Mouse (Mus musculus) embryonic fibroblast, embryonic 13.5 days (primary cell): Measurements from ENCODE around the gene Gse1. TPM values are rescaled to one million over a fixed set of nuclear protein-coding genes. Genes with fewer than 3 reads are reported as not detected.

Source experiments
- H3K27ac ChIP-seq: 2 replicates; pipeline ENCODE4 v1.5.1; 2012; ENCODE audit warnings: low read length, control low read depth, inconsistent platforms; ENCODE audit not compliant: insufficient read depth
- H3K4me1 ChIP-seq: 2 replicates; pipeline ENCODE4 v1.6.1; 2011; ENCODE audit warnings: low read length; ENCODE audit not compliant: control insufficient read depth, insufficient read depth
- H3K4me3 ChIP-seq: 2 replicates; pipeline ENCODE4 v1.5.1; 2011; ENCODE audit warnings: mild to moderate bottlenecking, control low read depth, low read length; ENCODE audit not compliant: insufficient read depth
- CTCF ChIP-seq: IDR thresholded peaks from 2 replicates; pipeline ENCODE4 v1.5.1; 2011; ENCODE audit warnings: mild to moderate bottlenecking, control low read depth, low read length, moderate library complexity, borderline replicate concordance; ENCODE audit not compliant: insufficient read depth
- POLR2A ChIP-seq: IDR thresholded peaks from 2 replicates; pipeline ENCODE4 v1.6.1; 2011; ENCODE audit warnings: low read depth, mild to moderate bottlenecking, control low read depth, low read length, moderate library complexity
- polyA plus RNA-seq: library from polyadenylated mRNA; stranded (reverse); fragments of >200 nt; gene quantifications from 2 replicates; pipeline ENCODE4 v1.2.4, GENCODE M21; 2011; ENCODE audit warnings: low read depth; ENCODE audit not compliant: missing spikeins, insufficient read length

The Gse1 gene
- polyA plus RNA-seq, 1 experiment: 13.4 TPM

DNA sequence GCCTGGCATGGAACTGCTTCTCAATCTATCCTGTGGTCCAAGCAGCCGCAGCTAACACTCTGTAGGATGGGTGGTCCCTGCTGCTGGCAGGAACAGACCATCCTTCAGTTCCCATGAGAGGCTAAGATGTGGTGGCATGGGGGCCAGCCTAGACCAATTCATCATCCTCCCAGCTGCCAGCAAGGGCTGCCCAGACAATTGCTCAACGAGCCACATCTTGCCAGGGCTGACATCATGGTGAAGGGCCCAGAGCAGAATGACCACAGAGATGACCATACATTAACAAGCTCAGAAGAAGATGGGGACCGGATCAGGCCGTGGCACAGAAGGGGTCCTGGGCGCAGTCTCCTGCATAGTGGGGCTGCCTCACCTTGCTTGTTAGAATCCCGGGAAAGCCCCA, 382.6 kb downstream of the Gse1 start:
- H3K4me3 ChIP-seq: no peak overlapping the region
- no peak overlapping the region for H3K27ac ChIP-seq
- no peak for TF ChIP-seq POLR2A
- no peaks in the 10 kb centered on the region for H3K4me1 ChIP-seq

DNA sequence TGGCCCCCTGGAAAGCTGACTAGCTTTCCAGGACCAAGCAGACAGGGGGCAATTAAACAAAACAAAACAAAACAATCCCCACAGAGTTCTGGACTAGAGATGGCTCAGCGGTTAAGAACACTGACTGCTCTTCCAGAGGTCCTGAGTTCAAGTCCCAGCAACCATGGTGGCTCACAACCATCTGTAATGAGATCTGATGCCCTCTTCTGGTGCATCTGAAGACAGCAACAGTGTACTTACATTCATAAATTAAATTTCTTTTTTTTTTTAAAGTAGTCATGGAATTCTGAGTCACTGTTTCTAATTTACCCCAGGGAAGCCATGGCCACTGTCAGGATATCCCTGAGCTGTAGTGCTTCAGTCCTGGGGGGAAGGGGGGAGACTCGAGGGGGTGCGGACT, 386.2 kb downstream of the Gse1 start:
- TF ChIP-seq CTCF (no peak), POLR2A (no peak)
- Histone ChIP-seq H3K27ac (no peak overlapping the region), H3K4me3 (no peak overlapping the region), H3K4me1 (no peaks in the 10 kb centered on the region)

DNA sequence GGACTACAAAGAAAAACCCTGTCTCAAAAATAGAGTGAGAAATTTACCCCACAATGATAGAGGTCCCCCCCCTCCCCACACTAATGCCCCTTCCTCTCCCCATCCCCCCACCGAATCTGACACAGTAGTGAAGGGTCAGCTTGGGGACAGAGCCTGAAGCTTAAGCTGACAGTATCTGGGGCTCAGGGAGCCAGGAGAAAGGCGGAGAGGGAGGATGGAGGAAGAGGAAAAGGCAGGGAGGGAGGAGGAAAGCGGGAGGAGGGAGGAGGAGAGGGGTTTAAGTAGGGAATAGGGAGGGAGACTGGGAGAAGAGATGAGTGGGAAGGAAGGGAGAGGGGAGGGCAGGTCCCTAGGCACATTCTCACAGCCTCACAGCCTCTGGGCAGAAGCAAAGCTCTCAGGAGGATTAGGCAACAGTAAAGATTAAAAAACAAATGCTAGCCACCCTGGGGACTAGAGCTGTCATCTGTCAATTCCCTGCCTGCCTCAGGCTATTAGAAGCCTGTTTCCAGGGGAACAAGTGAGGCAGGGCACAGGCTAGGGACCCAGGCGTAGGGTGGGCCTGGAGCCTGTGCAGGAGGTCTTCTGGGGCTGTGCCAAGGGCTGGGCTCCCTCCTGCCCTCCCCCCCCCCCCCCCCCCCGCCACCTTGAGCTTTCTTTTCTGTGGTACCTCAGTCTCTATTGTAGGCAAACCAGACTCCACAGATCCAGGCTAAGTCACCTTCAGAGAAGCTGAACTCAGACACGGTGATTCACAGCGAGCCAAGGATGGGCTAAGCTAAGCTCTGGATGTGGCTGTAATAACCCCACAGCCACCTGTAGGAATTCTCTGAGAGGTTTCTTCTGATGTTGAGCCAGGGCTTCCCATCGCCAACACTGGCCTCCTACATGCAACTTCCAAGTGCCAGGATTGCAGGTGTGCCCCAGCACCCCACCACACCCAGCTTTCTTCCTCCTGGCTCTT, 388.7 kb downstream of the Gse1 start:
- no peak overlapping the region for H3K27ac ChIP-seq
- H3K4me3 ChIP-seq: no peak overlapping the region
- TF ChIP-seq POLR2A: no peak
- no peak for TF ChIP-seq CTCF
- H3K4me1 ChIP-seq: 0 out of 2 replicates have a peak, but pooled peaks cover 3% of the 10 kb centered on the region

DNA sequence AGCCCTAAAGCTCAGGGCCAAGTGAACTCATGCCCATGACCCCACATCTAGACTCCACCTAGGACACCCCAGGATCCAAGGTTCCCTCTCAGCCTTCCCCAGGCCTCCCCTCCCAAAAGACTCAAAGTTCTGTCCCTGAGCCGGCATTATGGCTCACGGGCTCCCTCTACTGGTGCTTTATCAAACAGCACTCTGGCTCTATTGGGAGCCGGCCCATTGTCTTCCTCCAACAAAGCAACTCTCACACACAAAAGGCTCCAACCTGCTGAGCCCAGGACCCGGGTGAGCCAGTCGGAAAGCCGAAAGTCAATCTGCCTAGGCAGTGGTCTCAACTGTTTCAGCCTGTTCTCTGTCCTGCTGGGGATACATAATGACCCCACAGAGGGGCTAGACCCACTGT, 389.9 kb downstream of the Gse1 start:
- 0 out of 2 replicates have a peak, but pooled peaks cover 3% of the 10 kb centered on the region for H3K4me1 ChIP-seq
- H3K4me3 ChIP-seq: no peak overlapping the region
- 0 out of 2 replicates have a peak, but pooled peaks have one; percentile 18 for TF ChIP-seq CTCF
- no peak for TF ChIP-seq POLR2A
- no peak overlapping the region for H3K27ac ChIP-seq

DNA sequence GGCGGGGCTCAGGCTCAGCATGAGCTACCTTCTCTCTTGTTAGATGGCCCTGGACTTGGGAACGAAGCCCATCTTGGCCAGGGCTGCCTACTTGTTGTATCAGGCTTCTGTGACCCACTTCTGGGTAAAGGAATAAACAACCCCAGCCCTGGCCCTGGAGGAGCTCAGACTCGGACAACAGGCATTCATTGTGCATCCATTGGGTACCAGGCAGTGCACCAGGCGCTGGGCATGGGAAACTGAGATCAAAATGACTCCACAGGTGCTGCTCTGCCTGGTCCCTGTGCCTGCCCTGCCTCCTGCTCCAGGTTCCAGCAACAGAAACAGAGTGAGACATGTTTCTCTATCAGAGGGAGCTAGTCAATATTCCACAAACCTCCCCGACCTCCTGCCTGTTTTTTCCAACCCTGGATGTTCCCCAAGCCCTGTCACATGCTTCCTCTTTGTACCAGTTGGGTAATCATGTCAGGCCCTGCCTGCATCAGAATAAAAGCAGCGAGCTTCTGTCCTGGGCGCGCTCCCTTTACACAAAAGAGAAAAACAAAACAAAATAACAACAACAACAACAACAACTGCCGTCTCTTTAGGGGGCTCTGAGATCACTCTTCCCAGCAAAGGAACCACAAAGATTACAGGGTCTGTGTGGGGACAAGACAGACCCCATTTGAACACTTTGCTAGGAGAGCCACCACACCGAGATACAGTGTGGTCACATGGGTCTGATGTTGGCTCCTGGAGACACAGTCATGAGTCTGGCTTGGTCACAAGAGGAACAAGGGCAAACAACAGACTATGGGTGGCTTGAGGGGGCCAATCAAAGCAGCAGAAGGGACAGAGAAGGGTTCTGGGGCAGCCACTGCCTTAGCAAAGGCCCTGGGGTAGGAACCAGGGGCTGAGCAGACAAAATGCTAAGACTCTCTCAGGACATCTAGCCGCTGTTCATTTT, 391.3 kb downstream of the Gse1 start:
- Histone ChIP-seq H3K27ac (no peak overlapping the region), H3K4me3 (no peak overlapping the region), H3K4me1 (0 out of 2 replicates have a peak, but pooled peaks cover 3% of the 10 kb centered on the region)
- TF ChIP-seq CTCF (no peak), POLR2A (no peak)

DNA sequence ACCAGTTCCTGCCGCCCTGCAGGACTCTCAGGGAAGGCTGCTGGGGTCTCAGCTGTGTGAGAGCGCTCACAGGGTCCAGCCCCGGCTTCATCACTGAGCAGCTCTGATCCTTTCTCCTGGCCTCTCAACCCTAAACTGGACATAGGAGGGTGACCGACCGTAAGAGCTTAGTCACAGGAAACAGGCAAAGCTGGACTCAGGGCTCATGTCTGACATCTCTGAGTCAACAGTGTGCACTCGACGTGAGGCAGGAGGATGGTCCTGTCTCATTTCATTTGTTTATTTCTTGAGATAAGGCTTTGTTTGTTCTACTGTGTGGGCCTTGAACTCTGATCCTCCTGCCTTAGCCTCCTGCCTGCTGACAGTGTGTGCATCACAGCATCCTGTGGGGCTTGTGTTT, 392.2 kb downstream of the Gse1 start:
- no peak overlapping the region for H3K4me3 ChIP-seq
- H3K4me1 ChIP-seq: 0 out of 2 replicates have a peak, but pooled peaks cover 3% of the 10 kb centered on the region
- H3K27ac ChIP-seq: no peak overlapping the region
- TF ChIP-seq CTCF (no peak), POLR2A (no peak)

DNA sequence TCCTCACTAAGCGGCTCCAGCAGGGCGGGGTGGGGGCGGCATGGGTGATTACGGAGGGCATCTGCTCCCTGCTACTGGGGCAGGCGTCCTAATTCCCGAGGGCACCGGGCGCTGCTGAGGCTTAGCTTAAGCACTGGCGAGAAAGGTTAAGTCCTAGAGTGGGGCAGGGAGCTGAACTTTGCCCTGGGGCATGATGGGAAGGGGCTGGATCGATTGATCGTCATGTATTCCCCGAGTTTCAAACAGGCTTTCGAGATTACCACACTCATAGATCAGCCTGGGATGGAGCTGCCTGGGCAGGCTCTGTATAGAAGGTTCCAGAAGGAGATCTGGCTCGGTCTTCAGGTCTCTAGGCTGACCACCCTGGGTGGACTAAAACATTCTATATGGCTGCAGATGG, 393.9 kb downstream of the Gse1 start:
- no peak overlapping the region for H3K27ac ChIP-seq
- no peak for TF ChIP-seq CTCF
- TF ChIP-seq POLR2A: no peak
- no peak overlapping the region for H3K4me3 ChIP-seq
- 0 out of 2 replicates have a peak, but pooled peaks cover 3% of the 10 kb centered on the region for H3K4me1 ChIP-seq

DNA sequence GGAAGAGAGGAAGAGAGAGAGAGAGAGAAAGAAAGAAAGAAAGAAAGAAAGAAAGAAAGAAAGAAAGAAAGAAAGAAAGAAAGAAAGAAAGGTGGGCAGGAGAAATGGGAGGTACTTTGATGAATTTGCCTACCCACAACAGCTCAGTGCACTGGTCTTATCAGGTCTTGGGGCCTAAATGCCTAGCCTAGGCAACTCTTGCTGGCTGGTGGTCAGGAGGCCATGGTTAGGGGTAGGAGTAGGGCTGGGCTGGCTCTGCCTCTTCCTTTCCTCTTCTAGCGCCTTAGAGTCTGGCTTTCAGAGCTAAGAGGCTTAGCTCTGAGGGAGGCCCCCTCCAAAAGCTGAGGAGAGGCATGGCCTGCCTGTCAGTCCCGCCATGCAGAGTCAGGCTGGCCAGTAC, 395.4 kb downstream of the Gse1 start:
- TF ChIP-seq POLR2A (no peak), CTCF (no peak)
- Histone ChIP-seq H3K4me3 (no peak overlapping the region), H3K27ac (no peak overlapping the region), H3K4me1 (0 out of 2 replicates have a peak, but pooled peaks cover 3% of the 10 kb centered on the region)

DNA sequence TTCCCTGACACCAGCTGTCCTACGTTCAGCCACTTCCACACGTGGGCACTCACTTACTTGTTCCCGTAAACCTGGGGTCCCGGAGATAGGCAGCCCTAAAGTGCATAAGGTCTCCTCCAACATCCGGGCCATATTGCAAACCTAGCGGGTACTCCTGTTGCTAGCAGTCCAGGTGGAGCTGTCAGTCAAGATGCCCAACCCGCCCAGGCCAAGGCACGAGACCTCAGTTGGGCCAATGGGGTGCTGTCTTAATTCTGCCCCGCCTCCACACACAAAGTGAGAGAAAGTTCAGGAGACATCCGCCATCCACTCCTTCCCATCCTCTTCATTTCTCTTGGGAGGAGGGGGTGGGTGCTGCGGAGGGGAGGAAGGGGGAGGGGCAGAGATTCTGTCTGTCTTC, 398.2 kb downstream of the Gse1 start:
- no peak for TF ChIP-seq POLR2A
- TF ChIP-seq CTCF: no peak
- Histone ChIP-seq H3K27ac (no peak overlapping the region), H3K4me1 (no peaks in the 10 kb centered on the region), H3K4me3 (no peak overlapping the region)
